Mouse (Mus musculus): ENCODE data around the gene Pmpcb. TPM values are rescaled to one million over a fixed set of nuclear protein-coding genes. Genes with fewer than 3 reads are reported as not detected.
A peak's percentile ranks its signal among the peaks of the same experiment; 100 is the strongest.

The Pmpcb gene
- total RNA-seq, 2 experiments from 2014 or later = 74.5 to 77.2 TPM

GRCm38 (mm10) chr5:21729107-21729506 lies 7.8 kb upstream of the Pmpcb start:
- no peak for DNase-seq (ENCODE audit: low spot score in 2 of 2)

GRCm38 (mm10) chr5:21732177-21732911 lies 4.6 kb upstream of the Pmpcb start:
- no peak for DNase-seq (ENCODE audit: low spot score in 2 of 2)

- peak; percentile 82 to 85 for DNase-seq (ENCODE audit: low spot score in 2 of 2)
Measured at GRCm38 (mm10) chr5:21732930-21733329, 4.0 kb upstream of the Pmpcb start.

- no peak for DNase-seq (ENCODE audit: low spot score in 2 of 2)
Measured at GRCm38 (mm10) chr5:21735100-21735499, 1.8 kb upstream of the Pmpcb start.

GRCm38 (mm10) chr5:21735584-21735983 lies 1.4 kb upstream of the Pmpcb start:
- peak; percentile 59 to 81 for DNase-seq (ENCODE audit: low spot score in 2 of 2)

GRCm38 (mm10) chr5:21736046-21736445 lies 895 bp upstream of the Pmpcb start:
- no peak for DNase-seq (ENCODE audit: low spot score in 2 of 2)

- DNase-seq (ENCODE audit: low spot score in 2 of 2) = no peak
Measured at GRCm38 (mm10) chr5:21737620-21738019, 679 bp downstream of the Pmpcb start.

GRCm38 (mm10) chr5:21739120-21739519 lies 2.2 kb downstream of the Pmpcb start:
- no peak for DNase-seq (ENCODE audit: low spot score in 2 of 2)

- DNase-seq (ENCODE audit: low spot score in 2 of 2) = no peak
Measured at GRCm38 (mm10) chr5:21739881-21740280, 2.9 kb downstream of the Pmpcb start.

GRCm38 (mm10) chr5:21743606-21744005 lies 6.7 kb downstream of the Pmpcb start:
- DNase-seq (ENCODE audit: low spot score in 2 of 2) = no peak

- no peak for DNase-seq (ENCODE audit: low spot score in 2 of 2)
Measured at GRCm38 (mm10) chr5:21744651-21745050, 7.7 kb downstream of the Pmpcb start.

GRCm38 (mm10) chr5:21745966-21746365 lies 9.0 kb downstream of the Pmpcb start:
- DNase-seq (ENCODE audit: low spot score in 2 of 2) = no peak

- no peak for DNase-seq (ENCODE audit: low spot score in 2 of 2)
Measured at GRCm38 (mm10) chr5:21768506-21768905, 31.6 kb downstream of the Pmpcb start.

- DNase-seq (ENCODE audit: low spot score in 2 of 2) = no peak
Measured at GRCm38 (mm10) chr5:21769841-21770240, 32.9 kb downstream of the Pmpcb start.

- no peak for DNase-seq (ENCODE audit: low spot score in 2 of 2)
Measured at GRCm38 (mm10) chr5:21776491-21776890, 39.5 kb downstream of the Pmpcb start.

- DNase-seq (ENCODE audit: low spot score in 2 of 2) = peak in 1 of 2 experiments; percentile 9
Measured at GRCm38 (mm10) chr5:21784161-21785052, 47.5 kb downstream of the Pmpcb start.

- DNase-seq (ENCODE audit: low spot score in 2 of 2) = peak; percentile 83 to 92
Measured at GRCm38 (mm10) chr5:21785053-21785452, 48.1 kb downstream of the Pmpcb start, which contains the start of the genes Dnajc2 and Psmc2. Gene Dnajc2, minus strand, starts transcription at chr5:21785251. Gene Psmc2, plus strand, starts transcription at chr5:21785283.

- no peak for DNase-seq (ENCODE audit: low spot score in 2 of 2)
Measured at GRCm38 (mm10) chr5:21785776-21786175, 48.8 kb downstream of the Pmpcb start.

GRCm38 (mm10) chr5:21786258-21787185 lies 49.6 kb downstream of the Pmpcb start:
- DNase-seq (ENCODE audit: low spot score in 2 of 2) = peak; percentile 94 to 95

- no peak for DNase-seq (ENCODE audit: low spot score in 2 of 2)
Measured at GRCm38 (mm10) chr5:21787186-21788105, 50.5 kb downstream of the Pmpcb start.
